Mouse (Mus musculus) left cerebral cortex, adult 18-20 months (tissue): ENCODE measurements around the gene Ift43. TPM values are rescaled to one million over a fixed set of nuclear protein-coding genes. Genes with fewer than 3 reads are reported as not detected.
A peak's percentile ranks its signal among the peaks of the same experiment; 100 is the strongest.

ENCODE experiments used
- DNase-seq, 2 experiments: peaks; one replicate each; pipeline ENCODE4 v3.0.0; 2021 to 2022; ENCODE audit warnings: low spot score in 2 of 2, mixed read lengths in 1 of 2
- long read RNA-seq, 2 experiments: library from polyadenylated mRNA; stranded (forward); transcript quantifications; one replicate each; pipeline ENCODE4 v2.0.0; 2021
- total RNA-seq, 2 experiments: library from RNA; stranded (reverse); gene quantifications; 2 replicates each; pipeline ENCODE4 v1.2.3; 2021

Ift43 gene
- 10 to 100 TPM; 16.1 to 16.4 TPM for total RNA-seq
- long read RNA-seq, experiment 1, transcript Ift43-205 (9 exons, 783 nt) = major isoform, 5 of 13 reads
- long read RNA-seq, experiment 1, partial matches to known transcripts = 4 of 13 reads
- long read RNA-seq, experiment 1, other reads (novel, unspliced or antisense) = 4 of 13 reads
- long read RNA-seq, experiment 2, transcript Ift43-205 (9 exons, 783 nt) = major isoform, 7 of 13 reads
- long read RNA-seq, experiment 2, partial matches to known transcripts = 2 of 13 reads
- long read RNA-seq, experiment 2, other reads (novel, unspliced or antisense) = 4 of 13 reads

DNA sequence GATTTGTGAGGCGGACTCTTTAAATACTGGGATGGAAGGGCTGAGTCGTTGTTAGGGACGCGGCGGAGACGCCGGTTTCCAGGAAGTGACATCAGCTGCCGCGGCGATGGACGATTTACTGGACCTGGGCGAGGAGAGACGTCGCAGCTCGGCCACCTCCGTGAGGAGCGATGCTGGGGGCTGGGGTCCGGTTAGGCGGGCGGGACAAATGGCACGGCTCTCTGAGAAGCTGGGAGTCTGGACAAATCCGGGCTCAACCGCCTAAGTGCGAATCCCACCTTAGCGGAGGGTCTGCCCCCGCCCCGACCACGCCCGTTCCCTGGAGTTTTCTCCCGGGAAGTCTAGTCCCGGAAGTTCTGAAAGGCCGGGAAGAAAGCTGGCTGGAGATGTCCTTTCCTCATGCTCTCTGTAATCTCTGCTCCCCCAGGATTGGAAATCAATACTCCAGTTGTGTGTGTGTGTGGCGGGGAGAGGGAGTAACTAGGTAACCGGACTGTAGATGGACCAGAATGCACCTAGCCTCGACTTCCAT is at the start of gene Ift43:
Ift43 (plus strand) TSS at position 61 of the 532 bp plus-strand sequence.
- peak; percentile 79 to 90 for DNase-seq

DNA sequence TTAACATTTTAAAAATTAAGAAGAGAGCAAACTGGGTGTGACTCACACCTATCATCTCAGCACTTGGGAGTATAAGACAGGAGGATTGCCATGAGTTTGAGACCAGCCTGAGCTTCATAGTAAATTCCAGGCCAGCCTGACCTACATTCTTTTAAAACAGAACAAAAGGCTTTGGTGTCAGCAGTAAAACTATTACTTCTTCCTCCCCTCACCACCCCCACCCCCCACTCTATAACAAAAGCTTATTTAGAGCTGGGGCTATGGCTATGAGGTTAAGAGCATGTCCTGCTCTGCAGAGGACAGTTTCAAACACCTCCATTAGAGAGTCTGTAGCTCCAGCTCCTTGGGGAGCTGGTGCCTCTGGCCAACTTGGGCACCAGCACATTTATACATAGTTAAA is 46.8 kb upstream of the Ift43 start:
- DNase-seq = no peak

DNA sequence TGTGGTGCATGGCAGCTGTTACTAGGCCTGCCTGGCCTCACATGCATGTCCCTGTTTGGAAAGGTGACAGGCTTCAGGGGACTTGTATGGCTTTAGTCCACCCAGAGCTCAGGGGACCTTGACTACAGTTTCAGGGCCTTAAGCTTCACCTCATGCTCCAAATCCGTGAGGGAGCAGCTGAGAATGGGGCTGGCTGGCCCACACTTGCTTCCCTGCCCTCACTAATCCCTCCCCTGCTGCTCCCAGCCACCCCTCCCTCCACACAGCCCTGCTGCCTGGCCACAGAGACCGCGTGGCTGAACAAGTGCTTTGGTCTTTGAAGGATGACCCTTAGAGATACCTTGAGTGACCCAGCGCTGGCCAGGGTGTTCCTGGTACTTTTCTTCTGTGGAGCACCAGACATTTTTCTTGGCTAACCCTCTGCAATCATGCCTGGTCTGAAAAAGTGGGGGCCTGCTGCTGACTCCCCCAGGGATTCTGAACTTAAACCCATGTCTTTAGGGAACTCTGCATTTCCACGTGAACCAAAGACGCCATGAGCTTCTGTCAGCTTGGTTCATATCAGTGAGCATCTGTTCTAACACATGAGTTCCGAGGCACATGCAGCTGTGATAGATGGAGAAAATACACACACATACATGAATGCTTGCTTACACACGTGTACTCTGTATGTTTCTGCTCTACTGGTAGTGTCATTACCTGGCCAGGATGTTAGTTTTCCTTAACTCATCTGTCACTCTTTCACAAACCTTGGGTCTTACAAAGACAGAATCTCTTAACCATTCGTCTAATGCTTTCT is 45.8 kb upstream of the Ift43 start:
- DNase-seq = no peak

DNA sequence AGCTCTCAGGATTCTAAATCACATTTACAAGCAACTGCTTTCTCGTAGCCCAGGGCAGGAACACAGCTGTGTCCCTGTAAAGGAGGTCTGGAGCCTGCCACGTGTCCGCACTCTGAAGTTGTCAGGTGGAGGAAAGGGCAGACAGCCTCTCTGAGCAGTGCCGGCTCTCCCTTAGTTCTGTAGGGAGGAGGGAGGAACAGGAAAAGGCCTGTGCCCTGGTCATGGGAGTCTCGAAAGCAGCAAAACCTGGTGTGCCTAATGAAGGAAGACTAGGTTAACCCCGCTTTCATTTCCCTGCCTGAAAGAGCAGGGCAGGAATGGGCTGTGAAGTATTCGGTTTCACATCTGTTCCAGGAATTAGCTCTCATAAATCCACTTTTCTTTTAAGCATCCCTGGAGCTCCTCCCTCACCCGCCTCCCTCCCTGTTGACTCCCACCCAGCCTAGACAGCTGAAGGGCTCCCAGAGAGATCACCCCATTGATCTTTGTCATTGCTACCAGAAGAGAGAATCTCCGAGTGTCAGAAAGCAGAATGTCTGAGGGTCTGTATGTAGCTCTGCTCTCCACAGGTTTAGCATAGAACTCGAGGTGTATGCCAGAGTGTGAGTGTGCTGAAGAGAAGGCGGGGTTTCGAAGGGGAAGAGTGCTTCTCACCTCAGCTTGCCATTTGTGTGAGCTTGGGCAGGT is 45.0 kb upstream of the Ift43 start:
- DNase-seq = no peak

DNA sequence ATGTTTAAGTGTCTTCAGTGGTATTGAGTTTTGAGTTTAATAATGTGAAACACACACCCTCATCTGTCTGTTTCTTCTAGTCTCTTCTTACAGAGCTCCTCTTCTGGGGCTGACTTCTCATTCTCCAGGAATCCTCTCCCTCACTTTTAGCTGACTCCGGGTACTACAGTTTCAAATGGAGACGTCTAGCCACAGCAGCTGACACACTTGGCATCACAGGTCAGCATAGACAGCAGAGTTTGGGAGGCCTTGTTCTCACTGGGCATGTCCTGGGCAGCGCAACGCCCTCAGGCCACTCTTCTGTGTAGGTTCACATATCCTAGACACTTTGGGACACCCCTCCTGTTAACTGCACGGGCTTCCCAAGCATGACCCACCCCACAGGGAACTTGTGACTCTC is 43.3 kb upstream of the Ift43 start:
- DNase-seq = no peak

DNA sequence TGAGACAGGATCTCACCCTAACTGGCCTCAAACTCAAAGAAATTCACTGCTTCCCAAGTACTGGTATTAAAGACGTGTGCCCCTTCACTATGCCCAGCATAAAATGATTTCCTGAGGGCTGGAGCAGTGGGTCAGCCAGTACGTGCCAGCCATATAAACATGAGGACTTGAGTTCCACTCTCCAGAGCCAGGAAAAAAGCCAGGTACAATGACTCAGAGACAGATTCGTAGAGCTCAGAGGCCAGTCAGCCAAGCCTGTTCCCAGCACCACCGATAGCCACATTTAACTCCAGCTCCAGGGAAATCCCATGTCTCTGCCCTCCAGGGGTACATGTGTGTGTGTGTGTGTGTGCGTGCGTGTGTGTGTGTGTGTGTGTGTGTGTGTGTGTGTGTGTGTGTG is 42.6 kb upstream of the Ift43 start:
- no peak for DNase-seq

DNA sequence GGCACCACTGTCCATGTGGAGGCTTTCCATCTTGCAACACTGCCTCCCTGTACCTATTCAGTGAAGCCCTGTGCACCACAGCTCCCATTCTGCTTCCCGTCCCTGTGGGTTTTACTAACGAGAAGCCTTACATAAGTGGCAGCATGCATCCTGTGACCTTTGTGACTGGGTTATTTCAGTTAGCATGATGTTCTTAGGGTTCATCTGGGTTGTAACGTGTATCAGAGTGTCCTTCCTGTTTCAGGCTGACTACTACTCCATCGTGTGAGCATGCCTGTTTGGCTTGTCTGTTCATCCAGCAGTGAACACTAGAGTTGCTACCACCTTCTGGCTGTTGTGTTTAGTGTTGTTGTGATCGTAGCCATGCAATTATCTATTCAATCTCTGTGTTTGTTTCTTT is 36.2 kb upstream of the Ift43 start:
- no peak for DNase-seq

DNA sequence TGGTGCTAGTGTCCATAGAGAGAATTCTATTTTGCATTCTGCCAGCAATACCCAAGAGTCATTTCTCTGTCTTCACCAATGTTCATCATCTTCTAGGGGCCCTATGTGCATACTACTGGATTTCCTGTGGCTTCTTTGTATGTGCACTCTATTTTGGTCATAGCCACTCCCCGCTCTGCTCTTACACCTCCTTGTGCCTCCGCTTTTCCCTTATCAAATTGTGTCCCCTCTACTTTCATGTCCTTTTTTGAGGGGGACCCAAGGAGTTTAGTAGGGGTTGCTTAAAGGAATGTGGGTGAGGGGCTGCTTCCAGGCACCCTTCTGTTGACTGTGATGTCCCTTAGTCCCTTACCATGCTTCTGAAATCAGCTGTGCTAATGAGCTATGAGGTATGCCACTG is 35.6 kb upstream of the Ift43 start:
- no peak for DNase-seq

DNA sequence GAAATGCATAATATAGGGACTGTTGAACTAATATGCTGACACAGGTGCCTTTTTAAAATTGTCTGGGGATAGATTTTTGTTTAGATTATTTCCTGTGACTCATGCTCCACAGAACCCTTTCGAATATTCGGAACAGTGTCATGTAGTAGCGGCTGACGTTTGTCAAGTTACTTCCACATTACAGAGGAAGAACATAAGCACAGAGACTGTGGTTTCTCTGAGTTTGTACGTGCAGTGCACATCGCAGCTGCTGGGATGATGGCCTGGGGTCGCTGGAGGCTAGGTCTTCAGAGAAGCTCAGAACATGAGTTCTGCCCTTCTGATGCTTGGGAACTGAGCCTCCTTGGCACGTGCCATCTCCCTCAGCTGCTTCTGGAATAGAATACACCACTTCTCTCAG is 35.0 kb upstream of the Ift43 start:
- DNase-seq = no peak

DNA sequence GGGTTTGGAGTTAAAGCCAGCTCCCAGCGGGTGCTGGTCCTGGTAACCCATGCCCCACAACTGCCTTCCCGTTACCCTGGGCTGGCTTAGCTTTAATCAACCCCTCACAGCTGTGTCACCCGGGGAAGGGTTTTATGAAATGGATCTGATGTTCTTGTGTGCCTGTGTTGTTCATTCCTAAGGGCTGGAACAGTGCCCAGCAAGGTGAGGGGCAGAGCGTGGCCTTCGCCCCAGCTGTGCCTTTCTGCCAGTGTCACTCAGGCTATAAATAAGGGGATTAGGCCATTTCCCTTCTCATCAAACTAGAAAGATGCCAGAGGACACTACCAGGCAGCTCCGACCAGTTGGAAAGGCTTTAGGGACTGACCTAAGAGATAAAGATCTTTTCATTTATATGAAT is 32.5 kb upstream of the Ift43 start:
- no peak for DNase-seq

DNA sequence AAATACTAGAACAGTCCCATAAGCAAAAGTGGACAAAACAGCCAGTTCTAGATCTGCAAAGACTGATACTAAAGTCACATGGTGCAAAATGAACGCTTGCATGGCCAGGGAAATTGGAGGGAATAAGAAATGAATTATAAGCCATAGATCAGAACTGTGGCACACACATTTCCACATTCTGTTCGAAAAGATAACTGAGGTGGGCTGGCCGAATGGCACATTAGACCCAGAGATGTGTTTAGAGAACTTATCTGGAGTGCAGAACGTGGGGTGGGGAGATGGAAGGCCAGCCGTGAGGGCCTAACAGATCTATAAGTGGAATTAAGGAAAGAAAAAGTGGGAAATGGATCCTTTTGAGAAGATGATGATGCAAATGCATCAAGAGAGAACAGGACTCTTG is 30.9 kb upstream of the Ift43 start:
- DNase-seq = no peak

DNA sequence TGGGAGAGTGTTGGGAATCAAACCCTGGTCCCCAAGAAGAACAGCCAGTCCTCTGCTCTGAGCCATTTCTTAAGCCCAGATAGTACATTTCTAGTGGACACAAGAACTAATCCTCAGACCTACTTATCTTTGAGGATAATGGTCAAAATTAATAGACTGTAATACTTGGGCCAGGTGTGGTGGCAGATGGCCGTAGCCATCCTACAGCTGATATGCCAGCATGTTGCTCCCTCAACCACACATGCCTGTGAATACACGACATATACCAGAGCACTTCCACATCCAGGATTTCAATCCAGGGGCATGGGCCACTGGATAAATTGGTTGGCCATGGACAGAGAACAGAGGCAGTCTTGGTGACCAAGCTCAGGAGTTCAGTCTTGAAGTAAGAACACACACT is 27.0 kb upstream of the Ift43 start:
- no peak for DNase-seq

DNA sequence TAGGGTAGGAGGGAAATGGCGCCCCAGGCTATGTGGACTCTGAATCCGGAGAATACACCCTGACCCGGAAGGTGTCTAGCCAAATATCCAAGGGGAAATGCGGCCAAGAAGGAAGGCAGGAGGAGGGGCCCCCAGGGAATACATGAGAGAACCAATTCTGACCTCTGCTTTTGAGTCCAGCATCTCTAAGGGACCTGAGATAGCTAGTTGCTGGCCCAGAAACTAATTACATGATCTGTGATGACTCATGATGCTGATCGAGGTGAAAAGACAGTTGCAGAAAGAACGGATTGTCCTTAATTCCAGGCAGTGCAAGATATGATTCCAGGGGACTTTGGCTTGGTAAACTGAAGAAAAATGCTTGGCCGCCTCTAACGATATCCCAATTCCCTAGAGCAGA is 25.4 kb upstream of the Ift43 start:
- no peak for DNase-seq

DNA sequence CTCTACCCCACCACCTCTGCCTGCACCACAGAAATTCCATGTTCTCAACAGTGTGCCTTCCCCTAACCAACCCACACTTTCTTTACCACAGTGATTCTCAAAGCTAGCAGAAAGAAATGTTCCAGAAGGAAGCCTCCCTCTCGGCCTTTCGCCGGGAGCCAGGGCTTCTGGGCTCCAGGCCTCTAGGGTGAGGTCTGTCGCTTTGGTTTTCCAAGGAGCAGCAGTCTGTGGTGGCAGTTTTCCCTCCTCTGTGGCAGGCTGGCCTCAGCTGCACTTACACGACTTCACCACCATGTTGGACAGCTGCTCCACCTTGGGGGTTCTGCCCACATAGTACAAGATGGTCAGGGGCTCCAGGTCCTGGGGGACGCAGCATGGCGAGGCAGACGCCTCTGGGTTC is 24.8 kb upstream of the Ift43 start:
- DNase-seq = no peak

DNA sequence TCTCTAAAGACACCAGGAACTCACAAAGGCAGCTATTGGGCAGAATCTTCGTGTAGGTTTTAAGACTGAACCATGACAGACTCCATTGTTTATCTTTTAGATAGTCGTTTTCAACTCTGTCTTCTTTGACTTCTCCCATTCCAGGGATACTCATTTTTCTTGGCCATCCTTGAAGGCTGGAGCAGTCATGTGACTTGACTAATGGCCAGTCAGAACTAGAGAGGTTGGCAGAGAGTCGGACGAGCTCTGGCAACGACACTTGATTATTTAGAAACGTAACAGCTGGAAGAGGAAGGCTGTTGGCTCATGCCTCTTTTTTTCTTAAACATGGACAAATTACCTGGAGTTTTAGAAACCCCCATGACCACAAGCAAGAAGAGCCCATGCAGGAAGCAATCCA is 23.0 kb upstream of the Ift43 start:
- DNase-seq = no peak

DNA sequence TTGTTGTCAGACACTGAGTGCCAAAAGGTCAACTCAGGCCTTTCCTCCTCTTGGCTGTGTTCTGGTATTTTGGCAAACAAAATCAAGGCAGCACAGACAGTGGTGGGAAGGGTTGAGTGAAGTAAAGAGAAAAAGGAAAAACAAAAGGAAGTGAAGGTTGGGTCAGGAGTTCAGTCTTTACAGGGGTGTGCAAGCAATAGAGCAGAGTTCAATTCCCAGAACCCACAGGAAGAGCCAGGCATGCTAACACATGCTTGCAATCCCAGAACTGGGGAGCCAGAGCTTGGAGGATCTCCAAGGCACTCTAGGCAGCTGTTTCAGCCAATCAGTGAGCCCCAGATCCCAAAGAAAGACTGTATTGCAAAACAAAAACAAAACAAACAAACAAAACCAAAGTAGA is 17.5 kb upstream of the Ift43 start:
- DNase-seq = no peak

DNA sequence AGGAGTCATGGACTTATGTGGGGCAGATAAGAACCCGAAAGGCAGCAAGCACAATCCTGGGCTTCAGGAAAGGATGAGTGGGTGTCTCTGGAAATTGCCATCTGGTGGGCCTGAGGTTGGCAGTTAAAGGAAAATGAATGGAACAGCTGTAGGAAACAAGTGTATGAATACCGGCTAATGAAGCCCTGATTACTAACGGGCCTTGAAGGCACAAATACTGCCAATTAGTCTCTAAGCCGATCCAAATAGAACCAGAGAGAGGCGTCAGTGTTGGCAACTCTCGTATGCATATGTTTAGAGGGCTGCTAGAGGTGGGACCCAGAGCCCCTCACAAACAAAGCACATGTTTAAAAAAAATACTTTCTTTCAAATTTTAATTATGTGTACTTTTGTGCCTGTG is 10.9 kb upstream of the Ift43 start:
- no peak for DNase-seq

DNA sequence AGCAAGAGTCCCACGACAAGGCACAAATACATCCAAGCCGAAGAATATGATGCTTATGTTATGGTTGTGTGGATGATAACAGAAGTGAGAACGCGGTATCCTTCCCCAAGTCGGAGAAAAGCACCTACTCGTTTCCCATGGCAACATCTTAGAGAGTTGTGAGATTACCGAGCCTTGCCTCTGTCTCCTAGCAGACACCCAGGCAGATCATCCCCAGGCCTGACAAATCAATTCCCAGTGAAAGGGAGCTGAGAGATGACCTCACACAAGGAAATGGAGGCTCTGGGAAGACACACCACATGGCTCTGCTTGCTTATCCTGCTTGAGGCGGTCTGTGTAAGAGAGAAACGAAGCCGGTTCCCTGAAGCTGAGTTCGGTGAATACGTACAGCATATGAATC is 7.7 kb upstream of the Ift43 start:
- DNase-seq = peak in 1 of 2 experiments; percentile 21

DNA sequence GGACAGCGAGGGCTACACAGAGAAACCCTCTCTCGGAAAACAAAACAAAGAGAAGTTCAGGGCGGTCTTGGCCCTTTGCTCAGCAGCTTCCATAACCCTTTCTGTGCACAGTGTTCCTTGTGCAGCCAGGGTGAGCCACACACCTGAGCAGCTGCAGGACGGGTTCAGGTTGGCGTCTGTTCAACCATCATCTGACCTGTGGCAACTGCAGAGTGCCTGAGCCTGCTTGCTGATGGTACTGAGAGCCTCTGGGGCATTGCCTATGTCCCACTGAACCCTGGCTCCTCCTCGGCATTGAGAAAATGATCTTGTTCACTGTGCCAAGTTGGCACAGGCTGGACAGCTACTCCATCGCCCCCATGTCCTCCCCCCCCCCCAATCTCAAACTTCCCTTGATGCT is 7.0 kb upstream of the Ift43 start:
- no peak for DNase-seq

DNA sequence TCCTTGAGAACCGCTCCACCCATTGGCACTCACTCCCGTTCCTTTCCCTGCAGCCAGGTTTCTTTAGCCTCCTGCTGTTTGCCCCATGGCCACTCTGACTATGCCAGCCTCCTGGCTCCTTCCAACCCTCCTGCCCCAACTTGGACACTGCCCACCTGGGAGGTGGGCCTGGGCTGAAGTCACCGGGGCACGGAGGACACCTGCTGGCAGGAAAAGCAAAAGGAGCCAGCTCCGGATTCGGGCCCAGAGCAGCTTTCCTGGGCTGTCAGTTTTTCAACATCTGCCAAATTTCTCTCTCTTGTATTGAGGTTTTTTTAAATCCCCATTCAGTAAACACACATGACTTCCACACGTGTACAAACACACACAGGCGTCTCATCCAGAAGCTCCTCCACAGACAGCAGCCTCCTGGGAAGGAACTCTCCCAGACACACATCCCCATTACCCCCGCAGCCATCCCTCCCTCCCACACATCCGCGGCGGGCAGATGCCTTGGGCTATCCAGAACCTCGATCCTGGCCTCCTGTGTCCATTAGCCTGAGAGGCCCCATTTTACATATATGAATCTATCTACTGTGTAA is 5.9 kb upstream of the Ift43 start:
- DNase-seq = peak; percentile 51 to 62

DNA sequence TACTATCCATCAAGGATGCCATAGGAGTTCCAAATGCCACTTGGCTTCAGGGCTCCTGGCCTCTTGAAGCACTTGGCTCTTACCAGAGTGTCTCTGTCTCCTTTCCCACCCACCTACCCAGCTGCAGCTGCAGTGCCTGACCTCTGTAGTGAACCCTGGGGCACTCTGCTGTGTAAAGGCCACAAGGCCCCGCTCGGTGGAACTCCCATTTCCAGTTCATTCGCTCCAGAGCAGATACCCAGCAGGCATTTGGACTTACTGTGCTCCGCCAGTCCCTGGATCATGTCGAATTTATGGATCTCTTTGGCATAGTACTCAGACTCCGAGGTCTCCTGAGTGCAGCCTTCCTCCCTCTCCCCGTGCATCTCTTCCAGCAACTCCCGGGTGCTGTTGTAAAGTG is 5.0 kb upstream of the Ift43 start:
- DNase-seq = peak in 1 of 2 experiments; percentile 34

DNA sequence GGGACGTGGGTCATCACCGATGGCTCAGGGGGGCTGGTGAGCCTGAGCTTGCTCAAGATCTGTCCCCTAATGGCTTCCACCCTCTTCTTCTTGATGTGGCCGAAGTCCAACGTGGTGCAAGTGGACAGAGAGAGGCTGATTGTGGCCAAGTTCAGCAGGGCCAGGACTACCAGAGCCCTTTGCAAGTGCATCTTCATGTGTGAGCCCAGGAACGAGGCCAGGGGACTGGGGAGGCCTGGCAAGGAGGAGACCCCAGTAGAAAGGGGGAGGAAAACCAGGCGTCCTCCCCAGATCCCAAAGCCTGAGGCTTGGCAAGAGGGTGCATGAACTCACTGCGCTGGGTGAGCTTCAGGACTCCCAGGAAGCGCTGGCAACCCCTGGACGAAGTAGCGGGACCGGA is 4.6 kb upstream of the Ift43 start:
- no peak for DNase-seq
